Mouse (Mus musculus): ENCODE measurements around the gene Ms4a4b. TPM values are rescaled to one million over a fixed set of nuclear protein-coding genes. Genes with fewer than 3 reads are reported as not detected.
"Not testable (repeated sequence)": the region's sequence is repeated elsewhere in the genome, so short reads cannot be mapped to it uniquely, and the experiment has no call there.

The Ms4a4b gene
- polyA plus RNA-seq (2015; fragmentation: Nextera tagmentation; extraction: Ambion mirVana), result not detected in 2 replicates

DNA sequence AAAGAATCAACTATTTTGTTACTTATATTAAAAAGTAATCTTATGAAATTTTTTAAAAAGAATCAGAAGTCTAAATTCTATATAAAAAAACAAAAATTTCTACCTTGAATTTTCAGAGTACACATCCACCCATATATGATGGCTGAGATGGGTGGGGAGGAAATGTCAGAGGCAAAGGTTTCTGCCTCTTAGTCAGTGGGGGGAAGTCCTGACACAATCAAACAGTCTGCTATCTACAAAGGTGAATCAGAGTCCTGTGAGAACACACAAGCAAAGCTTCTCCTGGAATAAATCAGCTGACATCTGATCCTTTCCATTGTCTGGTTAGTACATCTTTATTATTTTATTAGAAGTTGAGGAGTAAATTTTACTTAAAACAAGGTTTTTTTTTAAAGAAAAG lies at the start of gene Ms4a4b:
Ms4a4b (plus strand) TSS at position 216 of the 400 bp plus-strand sequence.
- Histone ChIP-seq H3K4me2 (no peak within 1 kb of the TSS), H3K4me3 (no peak within 1 kb of the TSS), H3K9me3 (no peaks in the 10 kb centered on the region), H3K4me1 (replicated peaks) (no peaks in the 10 kb centered on the region), H3K27me3 (no peaks in the 10 kb centered on the region), H3K9ac (no peak within 1 kb of the TSS), H3K27ac (no peak within 1 kb of the TSS), H3K36me3 (no peaks in the 10 kb centered on the region)
- ATAC-seq (ENCODE audit: low FRiP score), result no peak

- no peak for ATAC-seq (ENCODE audit: low FRiP score)
- H3K4me3 ChIP-seq, result no peak overlapping the region
- no peak overlapping the region for H3K4me2 ChIP-seq
- no peak overlapping the region for H3K27ac ChIP-seq
- H3K9me3 ChIP-seq, result no peaks in the 10 kb centered on the region
- no peaks in the 10 kb centered on the region for H3K4me1 ChIP-seq (replicated peaks)
- no peak overlapping the region for H3K9ac ChIP-seq
- no peaks in the 10 kb centered on the region for H3K36me3 ChIP-seq
- no peaks in the 10 kb centered on the region for H3K27me3 ChIP-seq
Measured at GRCm38 (mm10) chr19:11395769-11396168, 47.6 kb upstream of the Ms4a4b start.

DNA sequence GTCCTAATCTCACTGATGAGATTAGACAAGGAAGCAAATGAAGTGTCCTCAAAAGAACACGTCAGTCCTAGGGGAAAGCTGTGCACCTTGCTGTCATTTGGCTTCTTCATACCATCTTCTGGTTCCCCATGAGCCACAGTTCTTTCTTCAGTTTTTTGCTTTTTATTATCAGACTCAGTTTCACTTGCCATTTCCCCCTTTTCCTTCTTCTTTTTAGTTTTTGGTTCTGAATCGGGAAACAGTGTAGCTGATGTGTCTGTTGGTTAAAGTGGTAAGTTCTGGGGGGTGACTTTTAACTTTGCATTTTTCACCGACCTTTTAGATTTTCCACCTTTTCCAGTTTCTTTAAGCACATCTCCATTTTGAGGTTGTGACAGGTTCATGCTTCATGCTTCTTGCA lies 38.8 kb upstream of the Ms4a4b start, which contains the start of gene Ms4a4c:
Ms4a4c (plus strand) TSS at position 244 of the 400 bp plus-strand sequence.
- Histone ChIP-seq H3K4me1 (replicated peaks) (no peaks in the 10 kb centered on the region), H3K4me2 (no peak within 1 kb of the TSS), H3K4me3 (no peak within 1 kb of the TSS), H3K27ac (no peak within 1 kb of the TSS), H3K9ac (no peak within 1 kb of the TSS), H3K27me3 (no peaks in the 10 kb centered on the region), H3K9me3 (no peaks in the 10 kb centered on the region), H3K36me3 (no peaks in the 10 kb centered on the region)
- ATAC-seq (ENCODE audit: low FRiP score), result no peak
- 88% methylated on average over 3 of the region's 3 CpGs for WGBS

GRCm38 (mm10) chr19:11407428-11407827 lies 35.9 kb upstream of the Ms4a4b start:
- Histone ChIP-seq H3K4me2 (no peak overlapping the region), H3K27ac (no peak overlapping the region), H3K4me3 (no peak overlapping the region), H3K36me3 (no peaks in the 10 kb centered on the region), H3K4me1 (replicated peaks) (no peaks in the 10 kb centered on the region), H3K9me3 (no peaks in the 10 kb centered on the region), H3K27me3 (no peaks in the 10 kb centered on the region), H3K9ac (no peak overlapping the region)
- no peak for ATAC-seq (ENCODE audit: low FRiP score)

DNA sequence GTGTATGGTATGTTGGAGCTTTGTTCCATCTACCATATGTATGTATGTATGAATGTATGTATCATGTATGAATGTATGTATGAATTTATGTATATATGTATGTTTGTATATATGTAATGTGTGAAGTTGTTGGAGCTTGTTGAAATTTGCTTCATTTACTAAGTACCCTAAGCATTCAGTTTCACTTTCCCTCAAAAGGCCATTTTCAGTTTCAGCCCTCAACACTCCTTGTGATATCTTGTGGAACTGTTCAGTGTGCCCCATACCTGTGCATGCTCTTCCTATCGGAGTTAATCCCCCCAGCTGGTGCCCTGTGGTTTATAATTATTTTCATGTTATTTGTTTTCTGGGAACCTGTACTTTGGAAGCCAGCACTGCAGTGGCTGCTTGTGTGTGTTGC lies 34.8 kb upstream of the Ms4a4b start:
- H3K27ac ChIP-seq, result no peak overlapping the region
- no peak for ATAC-seq (ENCODE audit: low FRiP score)
- no peak overlapping the region for H3K4me3 ChIP-seq
- WGBS, result 87% methylated on average over 1 of the region's 1 CpGs
- no peaks in the 10 kb centered on the region for H3K9me3 ChIP-seq
- no peak overlapping the region for H3K4me2 ChIP-seq
- H3K4me1 ChIP-seq (replicated peaks), result no peaks in the 10 kb centered on the region
- no peaks in the 10 kb centered on the region for H3K36me3 ChIP-seq
- H3K27me3 ChIP-seq, result no peaks in the 10 kb centered on the region
- no peak overlapping the region for H3K9ac ChIP-seq

DNA sequence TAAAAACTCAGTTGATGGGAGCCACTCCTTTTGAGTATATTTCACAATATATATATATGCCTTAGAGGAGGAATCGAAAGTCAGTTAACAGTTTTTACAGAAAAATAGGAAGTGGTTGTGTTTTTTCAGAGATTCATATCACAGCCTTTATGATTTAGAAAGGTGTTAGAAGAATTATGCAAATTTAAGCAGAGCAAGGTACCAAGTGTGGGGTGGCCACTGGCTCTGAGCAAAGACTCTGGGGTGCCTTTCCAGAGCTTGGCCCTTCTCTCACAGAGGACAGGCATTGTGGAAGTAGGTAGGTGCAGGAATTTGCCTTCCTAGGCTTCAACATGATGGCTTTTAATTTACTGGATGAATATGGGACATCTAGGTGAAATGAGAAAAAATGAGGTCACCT lies 31.7 kb upstream of the Ms4a4b start:
- Histone ChIP-seq H3K36me3 (no peaks in the 10 kb centered on the region), H3K9me3 (no peaks in the 10 kb centered on the region), H3K27me3 (no peaks in the 10 kb centered on the region), H3K4me1 (replicated peaks) (no peaks in the 10 kb centered on the region), H3K27ac (no peak overlapping the region), H3K4me2 (no peak overlapping the region), H3K4me3 (no peak overlapping the region), H3K9ac (no peak overlapping the region)
- 93% methylated on average over 1 of the region's 1 CpGs for WGBS
- ATAC-seq (ENCODE audit: low FRiP score), result no peak

DNA sequence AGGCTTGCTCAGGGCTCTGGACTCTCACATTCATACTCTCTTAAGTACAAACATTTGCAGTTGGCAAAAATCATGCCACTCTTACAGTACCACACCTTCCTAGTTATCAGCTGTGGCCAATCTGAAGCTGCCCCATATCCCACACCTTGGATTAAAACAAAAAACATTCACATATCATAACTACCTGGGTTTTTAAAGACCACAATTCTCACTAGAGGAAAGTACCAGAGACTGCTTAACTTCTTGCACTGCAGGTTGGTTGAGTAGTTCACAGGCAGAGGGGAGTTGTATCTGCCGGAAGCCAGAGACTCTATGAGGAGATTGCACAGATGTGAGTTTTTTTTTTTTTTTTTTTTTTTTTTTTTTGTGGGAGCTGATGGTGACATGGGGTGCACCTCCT lies 29.3 kb upstream of the Ms4a4b start:
- no peak overlapping the region for H3K9ac ChIP-seq
- H3K9me3 ChIP-seq, result no peaks in the 10 kb centered on the region
- ATAC-seq (ENCODE audit: low FRiP score), result no peak
- no peaks in the 10 kb centered on the region for H3K27me3 ChIP-seq
- WGBS, result 95% methylated on average over 1 of the region's 1 CpGs
- no peak overlapping the region for H3K4me2 ChIP-seq
- H3K4me3 ChIP-seq, result no peak overlapping the region
- H3K36me3 ChIP-seq, result no peaks in the 10 kb centered on the region
- no peaks in the 10 kb centered on the region for H3K4me1 ChIP-seq (replicated peaks)
- H3K27ac ChIP-seq, result no peak overlapping the region

DNA sequence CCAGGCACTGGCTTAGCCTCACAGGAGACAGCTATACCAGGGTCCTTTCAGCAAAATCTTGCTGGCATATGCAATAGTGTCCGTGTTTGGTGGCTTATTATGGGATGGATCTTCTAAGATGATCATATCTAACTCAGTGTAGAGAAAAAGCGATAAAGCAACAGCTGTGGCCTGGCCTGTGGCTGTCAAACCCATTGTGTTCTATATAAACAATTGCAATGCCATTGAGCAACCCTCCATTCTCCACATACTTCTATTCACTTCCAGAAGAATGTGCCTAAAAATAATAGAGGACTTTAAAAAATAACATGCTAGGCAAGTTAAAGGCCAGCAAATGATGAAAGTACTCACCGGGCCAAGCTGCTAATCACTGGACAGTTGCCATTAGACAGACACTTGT lies 27.8 kb upstream of the Ms4a4b start:
- no peaks in the 10 kb centered on the region for H3K4me1 ChIP-seq (replicated peaks)
- no peaks in the 10 kb centered on the region for H3K36me3 ChIP-seq
- no peak overlapping the region for H3K9ac ChIP-seq
- 70% methylated on average over 3 of the region's 3 CpGs for WGBS
- H3K27me3 ChIP-seq, result no peaks in the 10 kb centered on the region
- ATAC-seq (ENCODE audit: low FRiP score), result no peak
- no peak overlapping the region for H3K27ac ChIP-seq
- H3K4me2 ChIP-seq, result no peak overlapping the region
- H3K4me3 ChIP-seq, result no peak overlapping the region
- no peaks in the 10 kb centered on the region for H3K9me3 ChIP-seq

DNA sequence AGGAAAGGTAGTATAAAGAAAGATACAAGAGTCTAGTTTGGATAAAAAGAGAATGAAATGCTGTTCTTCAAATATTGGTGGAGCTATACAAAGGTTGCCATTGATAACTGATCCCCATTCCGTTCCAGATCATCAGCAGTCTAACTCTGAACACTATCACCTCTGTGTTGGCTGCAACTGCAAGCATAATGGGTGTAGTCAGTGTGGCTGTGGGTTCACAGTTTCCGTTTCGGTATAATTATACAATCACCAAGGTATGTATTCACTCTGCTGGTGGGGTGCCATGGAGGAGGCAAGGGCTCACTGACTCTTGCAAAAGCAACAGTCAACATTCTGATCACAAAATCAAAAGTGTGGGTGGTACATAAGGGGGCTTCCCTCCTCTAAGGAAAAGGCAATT lies 24.5 kb upstream of the Ms4a4b start:
- H3K4me3 ChIP-seq; ATAC-seq (ENCODE audit: low FRiP score); H3K27ac ChIP-seq; H3K4me1 ChIP-seq (replicated peaks); H3K27me3 ChIP-seq; H3K9ac ChIP-seq; H3K36me3 ChIP-seq; H3K4me2 ChIP-seq; H3K9me3 ChIP-seq: not testable (repeated sequence)
- 69% methylated on average over 3 of the region's 3 CpGs for WGBS

GRCm38 (mm10) chr19:11431209-11431608 lies 12.1 kb upstream of the Ms4a4b start:
- not testable (repeated sequence) for H3K9ac ChIP-seq; H3K4me1 ChIP-seq (replicated peaks); H3K4me2 ChIP-seq; H3K36me3 ChIP-seq; H3K27me3 ChIP-seq; H3K4me3 ChIP-seq; ATAC-seq (ENCODE audit: low FRiP score); H3K27ac ChIP-seq; H3K9me3 ChIP-seq
- 91% methylated on average over 1 of the region's 1 CpGs for WGBS

DNA sequence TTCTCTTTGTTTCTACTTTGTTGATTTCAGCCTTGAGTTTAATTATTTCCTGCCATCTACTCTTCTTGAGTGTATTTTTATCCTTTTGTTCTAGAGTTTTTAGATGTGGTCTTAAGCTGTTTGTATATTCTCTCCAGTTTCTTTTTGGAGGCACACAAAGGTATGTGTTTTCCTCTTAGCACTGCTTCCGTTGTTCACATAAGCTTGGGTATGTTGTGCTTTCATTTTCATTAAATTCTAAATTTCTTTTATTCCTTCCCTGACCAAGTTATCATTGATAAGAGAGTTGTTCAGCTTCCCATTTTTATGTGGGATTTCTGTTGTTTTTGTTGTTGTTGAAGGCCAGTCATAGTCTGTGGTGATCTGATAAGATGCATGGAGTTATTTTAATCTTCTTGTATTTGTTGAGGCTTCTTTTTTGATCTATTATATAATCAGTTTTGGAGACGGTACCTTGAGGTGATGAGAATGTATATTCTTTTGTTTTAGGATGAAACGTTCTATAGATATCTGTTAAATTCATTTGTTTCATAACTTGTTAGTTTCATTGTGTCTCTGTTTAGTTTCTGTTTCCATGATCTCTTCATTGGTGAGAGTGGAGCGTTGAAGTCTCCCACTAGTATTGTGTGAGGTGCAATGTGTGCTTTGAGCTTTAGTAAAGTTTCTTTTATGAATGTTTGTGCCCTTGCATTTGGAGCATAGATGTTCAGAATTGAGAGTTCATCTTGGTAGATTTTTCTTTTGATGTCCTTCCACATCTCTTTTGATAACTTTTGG lies 8.1 kb upstream of the Ms4a4b start:
- 92% methylated on average over 4 of the region's 4 CpGs for WGBS
- Histone ChIP-seq H3K9me3 (no peaks in the 10 kb centered on the region), H3K4me2 (no peak overlapping the region), H3K36me3 (no peaks in the 10 kb centered on the region), H3K9ac (no peak overlapping the region), H3K27ac (no peak overlapping the region), H3K27me3 (no peaks in the 10 kb centered on the region), H3K4me1 (replicated peaks) (no peaks in the 10 kb centered on the region), H3K4me3 (no peak overlapping the region)
- ATAC-seq (ENCODE audit: low FRiP score), result no peak

GRCm38 (mm10) chr19:11443964-11444363 lies 611 bp downstream of the Ms4a4b start:
- ATAC-seq (ENCODE audit: low FRiP score), result no peak
- Histone ChIP-seq H3K27me3 (no peaks in the 10 kb centered on the region), H3K9me3 (no peaks in the 10 kb centered on the region), H3K9ac (no peak overlapping the region), H3K4me1 (replicated peaks) (no peaks in the 10 kb centered on the region), H3K4me2 (no peak overlapping the region), H3K27ac (no peak overlapping the region), H3K4me3 (no peak overlapping the region), H3K36me3 (no peaks in the 10 kb centered on the region)
- 86% methylated on average over 5 of the region's 5 CpGs for WGBS

DNA sequence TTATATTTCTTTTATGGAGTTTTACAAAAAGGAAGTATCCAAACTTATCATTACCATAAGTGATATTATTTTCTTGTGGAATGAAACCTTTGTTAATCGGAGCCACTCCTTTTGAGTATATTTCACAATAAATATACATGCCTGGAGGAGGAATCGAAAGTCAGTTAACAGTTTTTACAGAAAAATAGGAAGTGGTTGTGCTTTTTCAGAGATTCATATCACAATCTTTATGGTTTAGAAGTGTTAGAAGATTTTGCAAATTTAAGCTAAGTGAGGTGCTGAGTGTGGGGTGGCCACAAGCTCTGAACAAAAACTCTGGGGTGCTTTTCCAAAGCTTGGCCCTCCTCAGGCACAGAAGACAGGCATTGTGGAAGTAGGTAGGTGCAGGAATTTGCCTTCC lies 3.9 kb downstream of the Ms4a4b start:
- Histone ChIP-seq H3K27me3 (no peaks in the 10 kb centered on the region), H3K36me3 (no peaks in the 10 kb centered on the region), H3K4me2 (no peak overlapping the region), H3K4me1 (replicated peaks) (no peaks in the 10 kb centered on the region), H3K9ac (no peak overlapping the region), H3K9me3 (no peaks in the 10 kb centered on the region), H3K4me3 (no peak overlapping the region), H3K27ac (no peak overlapping the region)
- WGBS, result 87% methylated on average over 2 of the region's 2 CpGs
- no peak for ATAC-seq (ENCODE audit: low FRiP score)

Measured in hindbrain, embryonic 13.5 days (tissue).